Mouse (Mus musculus) E14TG2a.4 (cell line): Measurements from ENCODE around the gene Triobp.
A peak's percentile ranks its signal among the peaks of the same experiment; 100 is the strongest.

Experiments
- H3K27me3 ChIP-seq: 2 replicates; pipeline ENCODE4 v1.6.1; 2014; ENCODE audit warnings: low read length, control low read depth; ENCODE audit not compliant: insufficient read depth
- H3K36me3 ChIP-seq: 2 replicates; pipeline ENCODE4 v1.6.1; 2014; ENCODE audit warnings: low read length, control low read depth; ENCODE audit not compliant: insufficient read depth
- H3K4me1 ChIP-seq: replicated peaks from 2 replicates; pipeline ENCODE4 v1.6.1; 2014; ENCODE audit warnings: low read depth, low read length, control low read depth
- H3K4me3 ChIP-seq: replicated peaks from 2 replicates; pipeline ENCODE4 v1.5.1; 2014; ENCODE audit warnings: mild to moderate bottlenecking, low read length
- H3K9me3 ChIP-seq: 2 replicates; pipeline ENCODE4 v1.6.1; 2014; ENCODE audit warnings: low read length, control low read depth
- CTCF ChIP-seq: conservative IDR thresholded peaks from 2 replicates; pipeline ENCODE4 v1.5.1; 2014; ENCODE audit warnings: low read length
- NANOG ChIP-seq: IDR thresholded peaks from 2 replicates; pipeline ENCODE4 v1.6.1; 2014; ENCODE audit warnings: borderline replicate concordance, low read length, mixed read lengths
- POU5F1 ChIP-seq: IDR thresholded peaks from 2 replicates; pipeline ENCODE4 v1.6.1; 2014; ENCODE audit warnings: low read length, borderline replicate concordance

The Triobp gene

GRCm38 (mm10) chr15:79037913-79038328 is 90.4 kb downstream of the Triobp start:
- TF ChIP-seq CTCF: peak; percentile 43
- TF ChIP-seq NANOG: no peak
- Histone ChIP-seq H3K4me3 (peak overlapping the region; percentile 13; the same call in 1 of the 2 replicates), H3K27me3 (peaks cover 30% of the 10 kb centered on the region), H3K4me1 (peaks cover 62% of the 10 kb centered on the region), H3K9me3 (no peaks in the 10 kb centered on the region), H3K36me3 (peaks cover 47% of the 10 kb centered on the region)

GRCm38 (mm10) chr15:79038331-79038730 is 90.8 kb downstream of the Triobp start:
- Histone ChIP-seq H3K4me1 (peaks cover 63% of the 10 kb centered on the region), H3K4me3 (0 out of 2 replicates have a peak overlapping the region, but pooled peaks have one; percentile 13)

GRCm38 (mm10) chr15:79038853-79039252 is 91.3 kb downstream of the Triobp start:
- no peak overlapping the region for H3K4me3 ChIP-seq
- H3K27me3 ChIP-seq: peaks cover 39% of the 10 kb centered on the region
- H3K9me3 ChIP-seq: no peaks in the 10 kb centered on the region
- H3K36me3 ChIP-seq: peaks cover 44% of the 10 kb centered on the region
- TF ChIP-seq NANOG (no peak), CTCF (peak; percentile 35), POU5F1 (no peak)
- peaks cover 67% of the 10 kb centered on the region for H3K4me1 ChIP-seq

More at GRCm38 (mm10) chr15:79038331-79038730, 90.8 kb downstream of the Triobp start:
- peaks cover 47% of the 10 kb centered on the region for H3K36me3 ChIP-seq
- peaks cover 34% of the 10 kb centered on the region for H3K27me3 ChIP-seq
- no peaks in the 10 kb centered on the region for H3K9me3 ChIP-seq
- TF ChIP-seq POU5F1: no peak
- TF ChIP-seq CTCF: no peak
- TF ChIP-seq NANOG: no peak

GRCm38 (mm10) chr15:79040501-79041416 is 93.2 kb downstream of the Triobp start:
- H3K4me3 ChIP-seq: peak overlapping the region; percentile 57
- H3K36me3 ChIP-seq: peaks cover 25% of the 10 kb centered on the region
- H3K27me3 ChIP-seq: peaks cover 40% of the 10 kb centered on the region
- H3K9me3 ChIP-seq: no peaks in the 10 kb centered on the region
- H3K4me1 ChIP-seq: peaks cover 73% of the 10 kb centered on the region
- no peak for TF ChIP-seq CTCF
- TF ChIP-seq POU5F1: no peak
- no peak for TF ChIP-seq NANOG

- H3K36me3 ChIP-seq: peaks cover 17% of the 10 kb centered on the region
- no peak for TF ChIP-seq POU5F1
- TF ChIP-seq NANOG: no peak
- no peak for TF ChIP-seq CTCF
These were observed 94.1 kb downstream of the Triobp start, which contains the start of gene Galr3 for GRCm38 (mm10) chr15:79041585-79041984. TSS of gene Galr3 (plus strand) at chr15:79041885.

GRCm38 (mm10) chr15:79042721-79043491 is 95.4 kb downstream of the Triobp start:
- peaks cover 53% of the 10 kb centered on the region for H3K27me3 ChIP-seq
- H3K4me1 ChIP-seq: peaks cover 60% of the 10 kb centered on the region
- no peaks in the 10 kb centered on the region for H3K9me3 ChIP-seq
- H3K4me3 ChIP-seq: peak overlapping the region; percentile 89
- no peak for TF ChIP-seq POU5F1
- no peak for TF ChIP-seq NANOG
- no peak for TF ChIP-seq CTCF
- 0 out of 2 replicates have a peak, but pooled peaks cover 6% of the 10 kb centered on the region for H3K36me3 ChIP-seq

More at GRCm38 (mm10) chr15:79041585-79041984, 94.1 kb downstream of the Triobp start, which contains the start of gene Galr3:
- Histone ChIP-seq H3K4me3 (peak within 1 kb of the TSS; percentile 89), H3K9me3 (no peaks in the 10 kb centered on the region), H3K27me3 (peaks cover 42% of the 10 kb centered on the region), H3K4me1 (peaks cover 73% of the 10 kb centered on the region)

- Histone ChIP-seq H3K4me1 (peaks cover 41% of the 10 kb centered on the region), H3K9me3 (no peaks in the 10 kb centered on the region), H3K36me3 (no peaks in the 10 kb centered on the region), H3K27me3 (peaks cover 56% of the 10 kb centered on the region), H3K4me3 (no peak overlapping the region)
- TF ChIP-seq NANOG (no peak), CTCF (no peak), POU5F1 (no peak)
These were observed 97.3 kb downstream of the Triobp start for GRCm38 (mm10) chr15:79044837-79045236.

- no peak overlapping the region for H3K4me3 ChIP-seq
- H3K36me3 ChIP-seq: peaks cover 14% of the 10 kb centered on the region
- peaks cover 25% of the 10 kb centered on the region for H3K27me3 ChIP-seq
- TF ChIP-seq NANOG (no peak), CTCF (no peak)
- H3K4me1 ChIP-seq: peaks cover 48% of the 10 kb centered on the region
- no peaks in the 10 kb centered on the region for H3K9me3 ChIP-seq
These were observed 100.7 kb downstream of the Triobp start for GRCm38 (mm10) chr15:79048186-79048585.
